Mouse (Mus musculus) left cerebral cortex, adult 2 months (tissue): ENCODE data around the gene Golph3. TPM values are rescaled to one million over a fixed set of nuclear protein-coding genes. Genes with fewer than 3 reads are reported as not detected.
"Not testable (repeated sequence)": the region's sequence is repeated elsewhere in the genome, so short reads cannot be mapped to it uniquely, and the experiment has no call there.

Experiments
- DNase-seq, 2 experiments: peaks; one replicate each; pipeline ENCODE4 v3.0.0; 2021 to 2022; ENCODE audit warnings: low spot score in 2 of 2, mixed read lengths in 1 of 2; ENCODE audit errors: extremely low spot score in 1 of 2
- H3K27ac ChIP-seq: fragments of 200-600 bp; 2 replicates; pipeline ENCODE4 v1.8.1; 2022
- H3K4me3 ChIP-seq: fragments of 200-600 bp; 2 replicates; pipeline ENCODE4 v1.8.1; 2022
- CTCF ChIP-seq: fragments of 200-600 bp; IDR thresholded peaks from 2 replicates; pipeline ENCODE4 v1.8.1; 2022; ENCODE audit warnings: antibody characterized with exemption, mild to moderate bottlenecking, moderate library complexity
- intact Hi-C: fragments of 180-260 bp; cut with DNase I; formaldehyde crosslinking; loops from one replicate; pipeline ENCODE4 v1.15.1; 2025
- total RNA-seq, 2 experiments: library from RNA; stranded (reverse); gene quantifications; 2 replicates each; pipeline ENCODE4 v1.2.3; 2021

The Golph3 gene
- total RNA-seq, 2 experiments from 2014 or later = 103 to 108 TPM

DNA sequence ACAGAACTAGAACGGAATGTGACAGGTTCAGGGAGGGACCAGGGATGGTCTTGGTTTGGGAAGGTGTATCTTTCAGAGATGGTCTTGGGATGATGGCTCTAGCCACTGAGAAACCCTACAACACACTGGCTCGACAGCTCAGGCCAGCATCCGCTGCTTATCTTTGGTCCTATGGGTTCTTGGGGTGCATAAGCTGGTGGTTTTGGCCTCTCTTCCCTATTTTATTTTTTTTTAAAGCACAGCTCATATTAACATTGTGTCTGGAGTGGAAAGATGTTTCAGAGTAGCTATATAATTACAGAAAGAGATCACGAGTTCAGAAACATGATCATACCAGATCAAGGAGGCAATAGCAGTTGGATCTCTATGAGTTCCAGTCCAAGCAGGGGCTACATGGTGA, 42.8 kb downstream of the Golph3 start:
- intact Hi-C loops = loop anchor here (10.0 kb wide), 2 partner anchors 371 to 389 kb away; partner anchors contain the start of gene Pdzd2
- no peak for TF ChIP-seq CTCF
- H3K4me3 ChIP-seq = no peak overlapping the region
- no peak for DNase-seq
- H3K27ac ChIP-seq = no peak overlapping the region

GRCm38 (mm10) chr15:12365416-12366071, 44.3 kb downstream of the Golph3 start:
- no peak overlapping the region for H3K4me3 ChIP-seq
- no peak for TF ChIP-seq CTCF
- peak overlapping the region; percentile 16; the same call in 1 of the 2 replicates for H3K27ac ChIP-seq
- DNase-seq = no peak
- intact Hi-C loops = loop anchor here (10.0 kb wide), 2 partner anchors 369 to 391 kb away; partner anchors contain the start of gene Pdzd2

GRCm38 (mm10) chr15:12366072-12366469, 44.8 kb downstream of the Golph3 start:
- DNase-seq = peak; percentile 52 to 59
- TF ChIP-seq CTCF = no peak
- H3K4me3 ChIP-seq = no peak overlapping the region
- intact Hi-C loops = loop anchor here (10.0 kb wide), 2 partner anchors 369 to 391 kb away; partner anchors contain the start of gene Pdzd2
- H3K27ac ChIP-seq = peak overlapping the region; percentile 16; the same call in 1 of the 2 replicates

DNA sequence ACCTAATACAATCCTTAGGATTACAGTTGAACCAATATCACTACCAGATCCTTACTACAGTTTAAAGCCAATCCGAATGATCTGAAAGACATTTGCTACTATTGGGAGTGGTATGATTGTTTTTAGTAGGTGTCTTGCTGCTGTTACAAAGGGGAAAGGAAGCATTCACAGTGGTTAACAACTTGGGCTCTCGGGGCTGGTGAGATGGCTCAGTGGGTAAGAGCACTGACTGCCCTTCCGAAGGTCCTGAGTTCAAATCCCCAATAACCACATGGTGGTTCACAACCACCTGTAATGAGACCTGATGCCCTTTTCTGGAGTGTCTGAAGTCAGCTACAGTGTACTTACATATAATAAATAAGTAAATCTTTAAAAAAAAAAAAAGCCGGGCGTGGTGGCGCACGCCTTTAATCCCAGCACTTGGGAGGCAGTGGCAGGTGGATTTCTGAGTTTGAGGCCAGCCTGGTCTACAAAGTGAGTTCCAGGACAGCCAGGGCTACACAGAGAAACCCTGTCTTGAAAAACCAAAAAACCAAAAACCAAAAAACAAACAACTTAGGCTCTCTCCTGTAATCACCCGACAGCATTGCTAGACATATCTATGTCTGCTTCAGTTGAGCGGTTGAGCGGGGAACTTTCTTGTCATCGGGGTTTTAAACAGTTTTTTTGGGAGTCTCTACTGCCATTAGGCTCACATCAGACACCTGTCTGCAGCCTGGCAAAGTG, 45.5 kb downstream of the Golph3 start:
- not testable (repeated sequence) for H3K27ac ChIP-seq, DNase-seq, H3K4me3 ChIP-seq
- intact Hi-C loops = loop anchor here (10.0 kb wide), 2 partner anchors 368 to 392 kb away; partner anchors contain the start of gene Pdzd2

- TF ChIP-seq CTCF = no peak
- DNase-seq = no peak
- intact Hi-C loops = loop anchor here (10.0 kb wide), 2 partner anchors 367 to 393 kb away; partner anchors contain the start of gene Pdzd2
- Histone ChIP-seq H3K4me3 (no peak overlapping the region), H3K27ac (no peak overlapping the region)
Observed at GRCm38 (mm10) chr15:12367306-12368080, 46.2 kb downstream of the Golph3 start.

DNA sequence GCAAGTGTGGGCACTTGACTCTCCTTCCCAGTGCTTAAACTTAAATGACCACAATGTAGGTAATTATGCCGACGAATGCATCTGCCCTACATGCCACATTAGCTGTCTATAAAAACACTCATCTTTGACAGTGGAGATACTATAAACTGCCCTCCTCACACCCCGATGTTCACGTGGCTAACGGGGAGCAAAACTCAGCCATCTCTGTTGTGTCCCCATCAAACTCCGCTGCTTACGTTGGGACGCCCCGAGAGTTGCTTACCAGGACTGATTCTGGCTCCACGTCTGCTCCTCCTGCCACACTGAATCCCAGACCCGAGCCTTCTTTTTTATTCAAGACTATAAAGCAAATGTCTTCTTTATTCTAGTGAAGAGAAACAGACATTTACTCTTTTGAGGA, 47.1 kb downstream of the Golph3 start:
- intact Hi-C loops = loop anchor here (10.0 kb wide), 2 partner anchors 366 to 394 kb away; partner anchors contain the start of gene Pdzd2
- no peak for TF ChIP-seq CTCF
- Histone ChIP-seq H3K4me3 (no peak overlapping the region), H3K27ac (no peak overlapping the region)
- DNase-seq = no peak

DNA sequence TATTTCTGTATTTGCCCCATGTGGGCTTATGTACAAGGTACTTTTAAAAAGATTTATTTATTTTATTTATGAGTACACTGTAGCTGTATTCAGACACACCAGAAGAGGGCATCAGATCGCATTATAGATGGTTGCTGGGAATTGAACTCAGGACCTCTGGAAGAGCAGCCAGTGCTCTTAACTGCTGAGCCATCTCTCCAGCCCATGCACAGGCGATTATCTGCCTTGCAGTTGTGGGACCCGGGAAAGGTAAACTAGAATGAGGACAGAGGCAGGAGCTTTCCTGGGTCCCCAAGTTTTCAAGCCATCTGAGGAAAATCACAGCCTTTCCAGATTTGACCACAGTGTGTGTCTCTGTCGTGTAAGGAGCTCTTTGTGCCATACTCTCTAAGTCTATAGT, 47.6 kb downstream of the Golph3 start:
- Histone ChIP-seq H3K4me3 (no peak overlapping the region), H3K27ac (no peak overlapping the region)
- intact Hi-C loops = loop anchor here (10.0 kb wide), 2 partner anchors 366 to 394 kb away; partner anchors contain the start of gene Pdzd2
- DNase-seq = no peak
- no peak; the same call in 1 of the 2 replicates for TF ChIP-seq CTCF

GRCm38 (mm10) chr15:12370096-12370495, 48.8 kb downstream of the Golph3 start:
- no peak for TF ChIP-seq CTCF
- intact Hi-C loops = loop anchor here (2.0 to 5.0 kb wide), 2 partner anchors 132 to 425 kb away; no protein-coding TSS in a partner anchor
- DNase-seq = no peak
- Histone ChIP-seq H3K4me3 (no peak overlapping the region), H3K27ac (no peak overlapping the region)

DNA sequence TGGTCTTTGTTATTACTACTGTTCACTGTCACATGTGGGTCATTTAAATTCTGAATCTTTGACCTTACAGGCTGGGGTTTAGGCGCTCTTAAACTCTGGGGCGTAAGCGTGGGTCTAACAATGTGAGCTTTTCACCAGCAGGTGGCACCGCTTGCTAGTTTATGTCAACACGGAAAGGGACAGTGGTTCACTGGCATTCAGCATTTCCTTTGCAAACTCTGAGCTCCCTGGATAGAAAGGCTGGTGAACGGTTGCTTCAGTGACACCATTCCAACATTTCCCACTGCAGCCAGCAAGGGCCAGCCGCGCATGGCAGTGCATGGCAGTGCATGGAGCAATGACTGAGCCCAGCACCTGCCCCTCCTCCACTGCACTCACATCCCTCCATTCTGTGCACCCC, 49.9 kb downstream of the Golph3 start:
- intact Hi-C loops = loop anchor here (1.0 to 5.0 kb wide), 3 partner anchors 131 to 424 kb away; no protein-coding TSS in a partner anchor
- DNase-seq = peak; percentile 67 to 72
- H3K4me3 ChIP-seq = no peak overlapping the region
- peak; percentile 81 for TF ChIP-seq CTCF
- H3K27ac ChIP-seq = no peak overlapping the region

DNA sequence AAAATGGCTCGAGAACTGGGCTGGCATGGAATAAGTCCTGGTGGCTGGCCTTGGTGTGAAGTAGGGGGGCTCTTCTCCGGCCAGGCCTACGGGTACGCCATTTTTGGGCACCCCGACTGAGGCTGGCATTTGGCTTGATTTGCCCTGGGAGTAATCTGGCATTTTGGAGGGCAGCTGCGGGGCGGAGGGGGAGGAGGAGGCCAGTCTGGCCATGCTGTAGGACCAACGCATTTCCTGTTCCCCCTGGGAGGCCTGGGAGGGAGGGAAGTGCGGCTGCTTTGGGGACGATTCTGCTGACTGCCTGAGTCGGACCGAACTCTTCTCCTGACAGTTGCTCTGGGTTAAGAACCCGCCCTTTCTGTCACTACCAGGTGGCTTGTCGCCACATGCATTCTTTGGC, 52.2 kb downstream of the Golph3 start:
- no peak overlapping the region for H3K27ac ChIP-seq
- intact Hi-C loops = loop anchor here (5.0 kb wide), 1 partner anchor 129 kb away; no protein-coding TSS in a partner anchor

DNA sequence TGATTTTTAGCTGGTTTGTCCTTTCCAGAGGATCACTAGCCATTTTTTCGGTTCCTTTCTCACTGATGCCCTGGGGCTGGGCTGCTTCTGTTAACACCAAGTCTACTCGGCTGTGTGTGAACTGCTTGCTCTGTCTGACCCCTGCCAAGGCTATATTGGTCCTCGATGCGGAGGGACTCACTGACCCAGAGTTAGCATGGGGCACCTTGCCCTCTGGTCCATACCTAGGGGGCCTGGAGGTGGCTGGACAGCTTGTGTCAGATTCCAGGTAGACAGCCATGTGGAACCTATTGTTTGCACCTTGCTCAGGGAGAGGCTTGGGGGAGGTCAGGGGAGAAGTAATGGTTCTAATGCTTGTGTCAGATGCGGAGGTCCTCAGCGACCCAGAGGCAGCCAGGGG, 52.7 kb downstream of the Golph3 start:
- TF ChIP-seq CTCF = no peak
- no peak for DNase-seq
- H3K4me3 ChIP-seq = no peak overlapping the region
- intact Hi-C loops = loop anchor here (5.0 kb wide), 1 partner anchor 128 kb away; no protein-coding TSS in a partner anchor
- H3K27ac ChIP-seq = no peak overlapping the region

More for the DNA sequence above, 52.2 kb downstream of the Golph3 start:
- DNase-seq = no peak
- H3K4me3 ChIP-seq = no peak overlapping the region
- TF ChIP-seq CTCF = no peak
